Mouse (Mus musculus) liver, embryonic 14.5 days (tissue): ENCODE data around the gene Myb.

Experiments
- CTCF ChIP-seq: IDR thresholded peaks from 2 replicates; pipeline ENCODE4 v1.5.1; 2016; ENCODE audit warnings: antibody characterized with exemption, low read depth, control low read depth
- EP300 ChIP-seq: IDR thresholded peaks from 2 replicates; pipeline ENCODE4 v1.6.1; 2016; ENCODE audit warnings: antibody characterized with exemption, low read depth

DNA sequence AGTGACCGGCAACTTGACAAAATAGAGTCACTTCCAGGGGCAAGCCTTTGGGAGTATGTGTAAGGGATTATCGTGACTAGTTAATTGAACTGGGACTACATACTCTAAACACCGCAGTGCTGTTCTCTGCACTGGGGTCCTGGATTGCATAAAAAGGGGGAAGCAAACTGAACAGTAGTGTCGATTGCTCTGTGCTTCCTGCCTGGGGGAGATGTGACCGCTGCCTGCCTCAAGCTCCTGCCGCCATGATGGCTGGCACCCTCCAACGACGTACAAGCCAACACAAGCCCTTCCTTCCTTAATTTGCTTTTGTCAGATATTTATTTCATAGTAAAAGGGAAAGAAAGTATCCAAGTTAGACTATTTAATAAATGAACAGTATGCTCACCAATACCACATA lies 25.5 kb downstream of the Myb start:
- TF ChIP-seq CTCF: no peak
- no peak for TF ChIP-seq EP300
